Comparison of ENCODE assay signal across 8 mouse cellular contexts in genomic region chr6:137734846-137735609, GRCm38 (mm10). TPM values are rescaled to one million over a fixed set of nuclear protein-coding genes. Genes with fewer than 3 reads are reported as not detected.
DNase-seq lines count a peak whose midpoint lies in the region; ATAC-seq lines count a peak whose summit lies in the region.

TSS of gene Strap (plus strand) at chr6:137735078.

- peak; percentile 96 for ATAC-seq in common myeloid progenitor, adult 5-6 weeks (replicated peaks; ENCODE audit: low read depth, poor library complexity, severe bottlenecking)

- H3K9me3 ChIP-seq in megakaryocyte, embryonic 14.5 days = no peaks in the 10 kb centered on the region

- H3K4me1 ChIP-seq in megakaryocyte, embryonic 14.5 days = peaks cover 34% of the 10 kb centered on the region

- H3K27me3 ChIP-seq in megakaryocyte, embryonic 14.5 days (replicated peaks) = peaks cover 3% of the 10 kb centered on the region

- H3K36me3 ChIP-seq in megakaryocyte, embryonic 14.5 days (replicated peaks; ENCODE audit: low read length) = peaks cover 30% of the 10 kb centered on the region

- H3K4me3 ChIP-seq in megakaryocyte, embryonic 14.5 days (replicated peaks) = peak within 1 kb of the TSS; percentile 98

- peak; percentile 98 for DNase-seq in ZHBTc4 (ENCODE audit: low read depth, low spot score)
- DNase-seq in gastrocnemius, adult 8-10 months (ENCODE audit: low spot score in 2 of 2) = peak; percentile 77 to 90
- peak; percentile 79 for DNase-seq in hindlimb bud, embryonic 11.5 days (ENCODE audit: extremely low spot score, low read depth, low spot score)
- peak; percentile 82 to 92 for DNase-seq in left cerebral cortex, adult 8-10 months (ENCODE audit: low spot score in 2 of 2)
- DNase-seq in right cerebral cortex, postnatal 10 days (ENCODE audit: low spot score in 2 of 2) = peak; percentile 97
- peak; percentile 93 for DNase-seq in urinary bladder, postnatal 25 days (ENCODE audit: low spot score)

RNA-seq across cellular contexts. Expression of gene Strap, which starts in this region (rescaled TPM):
- total RNA-seq in common myeloid progenitor, adult 5-6 weeks (2017) = 255 and 262 TPM in 2 replicates
- total RNA-seq in gastrocnemius, adult 8-10 months (2022) = 10 to 100 TPM; 84.3 to 91.2 (median 88.7) TPM
- 100 to 1,000 TPM; 108 to 111 (median 109) TPM for total RNA-seq in left cerebral cortex, adult 8-10 months (2022)
- 13.1 and 27.2 TPM in 2 replicates for polyA plus RNA-seq in megakaryocyte, embryonic 14.5 days (2012; ENCODE audit: insufficient read depth, low replicate concordance)

Comparison
In these comparisons a context has a peak if more than half of its experiments do, and no peak if none do; other contexts are left out.
1. Peak in every context shown above with its lines: DNase-seq, ATAC-seq and H3K4me3 ChIP-seq.